In the genomic region with DNA sequence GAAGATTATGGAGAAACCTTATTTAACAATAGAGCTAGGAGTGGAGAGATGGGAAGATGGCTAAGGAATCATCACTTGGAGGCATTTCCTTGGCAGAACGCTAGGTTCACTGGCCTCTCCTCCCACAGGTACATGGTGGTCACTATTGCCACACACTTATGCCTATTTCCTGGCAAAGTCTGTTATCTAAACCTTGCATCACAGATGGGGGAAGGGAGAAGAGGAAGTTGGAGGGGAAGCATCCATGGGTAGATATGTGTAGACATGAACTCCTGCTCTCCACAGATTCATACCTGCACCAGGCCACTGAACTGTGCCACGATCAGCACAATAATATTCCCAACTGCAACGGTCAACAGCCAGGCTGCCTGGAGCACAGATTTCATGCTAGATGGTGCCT, we compare ENCODE assay signal across 20 mouse cellular contexts. TPM values are rescaled to one million over a fixed set of nuclear protein-coding genes. Genes with fewer than 3 reads are reported as not detected.
DNase-seq lines count a peak whose midpoint lies in the region; ATAC-seq lines count a peak whose summit lies in the region.
"Had no signal": no experiment of that assay in that cellular context is flagged by ENCODE, and none has a peak within 500 bp of the region (broad histone marks: within the 10 kb centered on the region; RNA-seq: fewer than 3 reads in every experiment).

No protein-coding gene starts in this region.

- ATAC-seq in common myeloid progenitor, adult 5-6 weeks (replicated peaks; ENCODE audit: low read depth, poor library complexity, severe bottlenecking), result 0 out of 2 replicates have a peak, but pooled peaks have one; percentile 18
- peak; percentile 57 for ATAC-seq in megakaryocyte, adult 5-6 weeks (ENCODE audit: poor library complexity, severe bottlenecking)
- ATAC-seq in monocyte, adult 5-6 weeks (replicated peaks; ENCODE audit: insufficient number of reproducible peaks, low FRiP score, low TSS enrichment, poor library complexity, severe bottlenecking), result 0 out of 2 replicates have a peak, but pooled peaks have one; percentile 31
- ATAC-seq: activated CD4-positive, CD25-positive, alpha-beta regulatory T cell, adult 4 months; forebrain, embryonic 13.5 days; forebrain, embryonic 15.5 days; forebrain, postnatal 0 days; Patski had no signal

- DNase-seq in ovary, postnatal 14 days (ENCODE audit: low spot score), result no peak
- no peak for DNase-seq in right cerebral cortex, postnatal 25 days
- no peak for DNase-seq in left cerebral cortex, adult 11 months (ENCODE audit: low spot score)
- DNase-seq: adrenal gland, postnatal 10 days; adrenal gland, postnatal 25 days; cerebellum, adult 11 months; cerebellum, adult 18-20 months; cerebellum, adult 8-10 months; cerebellum, adult 9-11 months; cerebellum, postnatal 14 days; cerebellum, postnatal 36 days; forebrain, postnatal 0 days had no signal

RNA-seq across cellular contexts. Expression of gene Slc15a2, which starts 32.8 kb away (rescaled TPM):
- 31.8 and 33.6 TPM in 2 replicates for total RNA-seq in common myeloid progenitor, adult 5-6 weeks (2017)
- 4.1 and 6.7 TPM in 2 replicates for total RNA-seq in megakaryocyte, adult 5-6 weeks (2015)
- 7.5 and 14.7 TPM in 2 replicates for total RNA-seq in megakaryocyte, adult 5-6 weeks (2017)
- 44.5 to 91.5 TPM (median 53.5 TPM) in 3 replicates for total RNA-seq in monocyte, adult 5-6 weeks (2017)

RNA-seq across cellular contexts. Expression of gene Ildr1, which starts 58.2 kb away (rescaled TPM):
- total RNA-seq in common myeloid progenitor, adult 5-6 weeks (2017), result 0.44 TPM in 1 of 2 replicates, not detected in the other
- 0.32 TPM in 1 of 2 replicates, not detected in the other for total RNA-seq in megakaryocyte, adult 5-6 weeks (2015)
- total RNA-seq in megakaryocyte, adult 5-6 weeks (2017), result 0.08 and 0.26 TPM in 2 replicates
- 2.0 to 2.3 TPM in 2 of 3 replicates, not detected in the other for total RNA-seq in monocyte, adult 5-6 weeks (2017)
- total RNA-seq: adrenal gland, adult 18-20 months; adrenal gland, postnatal 25 days had no signal
